Mouse (Mus musculus) 3T3-L1 (cell line): ENCODE measurements around the gene Phactr1.

Source experiments
- DNase-seq: peaks from one replicate; pipeline ENCODE4 v3.0.0-alpha.2; 2015; ENCODE audit warnings: low read depth, low spot score

Phactr1 gene

GRCm38 (mm10) chr13:43021031-43021430, 340.6 kb downstream of the Phactr1 start:
- no peak for DNase-seq

GRCm38 (mm10) chr13:43023005-43023404, 342.6 kb downstream of the Phactr1 start:
- DNase-seq, result no peak

GRCm38 (mm10) chr13:43027568-43027967, 347.1 kb downstream of the Phactr1 start:
- no peak for DNase-seq

GRCm38 (mm10) chr13:43030222-43030621, 349.8 kb downstream of the Phactr1 start:
- DNase-seq, result no peak

- DNase-seq, result peak; percentile 94
Measured at GRCm38 (mm10) chr13:43032451-43032850, 352.0 kb downstream of the Phactr1 start.

- DNase-seq, result no peak
Measured at GRCm38 (mm10) chr13:43036510-43036909, 356.1 kb downstream of the Phactr1 start.

GRCm38 (mm10) chr13:43042766-43043165, 362.3 kb downstream of the Phactr1 start:
- peak; percentile 62 for DNase-seq

GRCm38 (mm10) chr13:43048553-43048952, 368.1 kb downstream of the Phactr1 start:
- DNase-seq, result no peak

GRCm38 (mm10) chr13:43053201-43053600, 372.8 kb downstream of the Phactr1 start:
- no peak for DNase-seq

- DNase-seq, result no peak
Measured at GRCm38 (mm10) chr13:43055136-43055535, 374.7 kb downstream of the Phactr1 start.

- no peak for DNase-seq
Measured at GRCm38 (mm10) chr13:43057104-43057503, 376.7 kb downstream of the Phactr1 start.

GRCm38 (mm10) chr13:43063355-43063754, 382.9 kb downstream of the Phactr1 start:
- no peak for DNase-seq

GRCm38 (mm10) chr13:43068716-43069265, 388.4 kb downstream of the Phactr1 start:
- DNase-seq, result peak; percentile 65

- DNase-seq, result no peak
Measured at GRCm38 (mm10) chr13:43070496-43070895, 390.1 kb downstream of the Phactr1 start.

- no peak for DNase-seq
Measured at GRCm38 (mm10) chr13:43070971-43071370, 390.5 kb downstream of the Phactr1 start.

GRCm38 (mm10) chr13:43075456-43075855, 395.0 kb downstream of the Phactr1 start:
- no peak for DNase-seq

GRCm38 (mm10) chr13:43077485-43077884, 397.1 kb downstream of the Phactr1 start:
- no peak for DNase-seq

- peak; percentile 87 for DNase-seq
Measured at GRCm38 (mm10) chr13:43085226-43085625, 404.8 kb downstream of the Phactr1 start.

GRCm38 (mm10) chr13:43094365-43094764, 413.9 kb downstream of the Phactr1 start:
- peak; percentile 33 for DNase-seq

- no peak for DNase-seq
Measured at GRCm38 (mm10) chr13:43102943-43103342, 422.5 kb downstream of the Phactr1 start.

GRCm38 (mm10) chr13:43104496-43104895, 424.1 kb downstream of the Phactr1 start:
- no peak for DNase-seq

GRCm38 (mm10) chr13:43112280-43112679, 431.9 kb downstream of the Phactr1 start:
- DNase-seq, result no peak

- no peak for DNase-seq
Measured at GRCm38 (mm10) chr13:43112707-43113106, 432.3 kb downstream of the Phactr1 start.

GRCm38 (mm10) chr13:43113141-43113540, 432.7 kb downstream of the Phactr1 start:
- no peak for DNase-seq
